Mouse (Mus musculus) bone marrow, adult 2 months (tissue): ENCODE measurements around the gene 1700013G24Rik.

Source experiments
- CTCF ChIP-seq: fragments of 200-500 bp; IDR thresholded peaks from 2 replicates; pipeline ENCODE4 v1.5.1; 2011; ENCODE audit warnings: low read length, control low read depth; ENCODE audit not compliant: control insufficient read depth, insufficient read depth
- POLR2A ChIP-seq: fragments of 200-500 bp; IDR thresholded peaks from 2 replicates; pipeline ENCODE4 v1.6.1; 2011; ENCODE audit warnings: low read depth, mild to moderate bottlenecking, control low read depth, low read length, borderline replicate concordance; ENCODE audit not compliant: control insufficient read depth

DNA sequence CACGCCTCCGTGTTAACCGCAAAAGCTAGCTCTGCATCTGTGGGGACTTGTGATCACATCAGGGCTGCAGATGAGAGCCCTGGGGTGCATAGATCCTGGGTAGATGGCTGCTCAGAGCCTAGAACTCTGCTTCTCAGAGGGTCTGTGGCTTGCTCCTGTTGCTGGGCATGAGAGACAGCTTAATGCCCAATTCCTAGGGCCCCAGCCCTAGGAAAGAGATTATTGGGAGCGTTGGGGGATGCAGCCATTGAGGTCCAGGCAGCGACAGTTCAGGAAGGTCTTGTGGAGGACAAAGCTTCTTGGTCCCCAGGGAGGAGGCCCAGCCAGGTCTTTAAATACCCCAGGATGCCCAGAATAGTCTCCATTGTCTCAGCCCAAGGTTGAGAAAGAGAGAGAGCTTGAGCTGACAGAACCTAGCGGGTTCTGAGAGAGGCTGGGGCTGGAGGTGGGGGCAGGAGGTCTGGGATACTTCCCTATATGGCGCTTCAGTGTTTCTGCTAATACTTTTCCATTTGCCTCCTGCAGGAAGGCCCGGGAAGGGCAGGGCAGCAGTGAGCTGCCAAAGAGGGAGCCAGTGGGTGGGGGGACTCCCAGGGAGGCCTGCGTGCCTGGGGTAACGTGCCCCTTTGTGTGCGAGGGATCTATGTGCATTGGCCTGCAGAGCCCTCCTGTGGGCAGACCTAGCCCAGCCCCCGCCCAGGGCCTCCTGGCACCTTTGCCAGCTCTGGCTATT, 35.7 kb downstream of the 1700013G24Rik start:
- TF ChIP-seq CTCF (no peak), POLR2A (no peak)
